19 mouse cellular contexts compared by ENCODE assay signal in the genomic region with DNA sequence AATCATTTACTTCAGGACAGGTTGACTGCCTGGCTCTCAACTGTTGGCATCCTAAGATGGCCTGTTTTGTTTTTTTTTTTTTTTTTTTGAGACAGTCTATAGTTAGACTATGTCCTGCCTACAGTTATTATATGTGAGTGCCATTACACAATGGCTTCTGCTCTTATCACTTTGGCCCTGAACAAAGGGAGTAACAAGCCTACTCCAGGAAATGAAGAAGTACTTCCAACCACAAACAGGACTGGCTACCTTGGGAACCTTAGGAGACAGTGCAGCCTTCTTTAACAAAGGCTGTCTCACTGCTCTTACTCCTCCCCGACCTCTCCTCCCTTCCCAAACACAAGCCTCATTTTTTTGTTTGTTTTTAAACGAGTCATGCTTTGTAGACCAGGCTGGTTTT. TPM values are rescaled to one million over a fixed set of nuclear protein-coding genes. Genes with fewer than 3 reads are reported as not detected.
A peak's percentile ranks its signal among the peaks of the same experiment; 100 is the strongest.
DNase-seq lines count a peak whose midpoint lies in the region; ATAC-seq lines count a peak whose summit lies in the region.
"Had no signal": no experiment of that assay in that cellular context is flagged by ENCODE, and none has a peak within 500 bp of the region (broad histone marks: within the 10 kb centered on the region; RNA-seq: fewer than 3 reads in every experiment).

No protein-coding gene starts in this region.

- no peak overlapping the region for H3K4me3 ChIP-seq in heart, embryonic 15.5 days
- H3K4me3 ChIP-seq in heart, embryonic 10.5 days: no peak overlapping the region
- H3K4me3 ChIP-seq in limb, embryonic 11.5 days (ENCODE audit: low read depth, low read length): no peak overlapping the region
- H3K4me3 ChIP-seq in limb, embryonic 10.5 days: no peak overlapping the region
- H3K4me3 ChIP-seq in stomach, embryonic 15.5 days (replicated peaks): no peak overlapping the region
- H3K4me3 ChIP-seq: limb, embryonic 13.5 days; midbrain, embryonic 15.5 days had no signal

- no peaks in the 10 kb centered on the region for H3K9me3 ChIP-seq in heart, embryonic 15.5 days (replicated peaks)
- H3K9me3 ChIP-seq in heart, embryonic 10.5 days: no peaks in the 10 kb centered on the region
- no peaks in the 10 kb centered on the region for H3K9me3 ChIP-seq in limb, embryonic 11.5 days (ENCODE audit: control insufficient read depth, low read length)
- H3K9me3 ChIP-seq in limb, embryonic 10.5 days (replicated peaks): no peaks in the 10 kb centered on the region
- no peaks in the 10 kb centered on the region for H3K9me3 ChIP-seq in stomach, embryonic 15.5 days
- H3K9me3 ChIP-seq: G1E; limb, embryonic 13.5 days; midbrain, embryonic 15.5 days had no signal

- ATAC-seq in heart, embryonic 15.5 days (replicated peaks; ENCODE audit: insufficient number of reproducible peaks, insufficient read depth, low FRiP score, low read depth): no peak
- no peak for ATAC-seq in limb, embryonic 11.5 days (ENCODE audit: insufficient number of reproducible peaks, low FRiP score, low TSS enrichment, low read depth)
- 0 out of 2 replicates have a peak, but pooled peaks have one; percentile 40 for ATAC-seq in granulocyte monocyte progenitor cell, adult 5-6 weeks (replicated peaks; ENCODE audit: poor library complexity, severe bottlenecking)
- no peak for ATAC-seq in stomach, embryonic 15.5 days (ENCODE audit: insufficient read depth, low FRiP score, low read depth)
- no peak for ATAC-seq in activated CD4-positive, CD25-positive, alpha-beta regulatory T cell, adult 4 months
- ATAC-seq: forebrain, embryonic 14.5 days; hindbrain, embryonic 16.5 days; midbrain, embryonic 15.5 days had no signal

- H3K4me1 ChIP-seq in heart, embryonic 15.5 days (replicated peaks): peaks cover 11% of the 10 kb centered on the region
- H3K4me1 ChIP-seq in heart, embryonic 10.5 days: peaks cover 8% of the 10 kb centered on the region
- H3K4me1 ChIP-seq in limb, embryonic 11.5 days (ENCODE audit: control insufficient read depth, insufficient read depth, low read length): no peaks in the 10 kb centered on the region
- peaks cover 6% of the 10 kb centered on the region; the same call in 1 of the 2 replicates for H3K4me1 ChIP-seq in limb, embryonic 10.5 days
- H3K4me1 ChIP-seq in stomach, embryonic 15.5 days: 0 out of 2 replicates have a peak, but pooled peaks cover 5% of the 10 kb centered on the region

- H3K27me3 ChIP-seq in heart, embryonic 15.5 days: no peaks in the 10 kb centered on the region
- no peaks in the 10 kb centered on the region for H3K27me3 ChIP-seq in heart, embryonic 10.5 days (ENCODE audit: insufficient read depth, poor library complexity, severe bottlenecking)
- H3K27me3 ChIP-seq in limb, embryonic 11.5 days (ENCODE audit: control insufficient read depth, insufficient read depth, low read length): no peaks in the 10 kb centered on the region
- no peaks in the 10 kb centered on the region; the same call in 1 of the 2 replicates for H3K27me3 ChIP-seq in limb, embryonic 10.5 days (ENCODE audit: low read depth, poor library complexity, severe bottlenecking)
- H3K27me3 ChIP-seq in stomach, embryonic 15.5 days (replicated peaks): no peaks in the 10 kb centered on the region
- H3K27me3 ChIP-seq: limb, embryonic 13.5 days; midbrain, embryonic 15.5 days had no signal

- peak overlapping the region; percentile 50 for H3K27ac ChIP-seq in heart, embryonic 15.5 days
- no peak overlapping the region for H3K27ac ChIP-seq in heart, embryonic 10.5 days
- 0 out of 2 replicates have a peak overlapping the region, but pooled peaks have one; percentile 8 for H3K27ac ChIP-seq in limb, embryonic 11.5 days (replicated peaks; ENCODE audit: low read depth, low read length)
- no peak overlapping the region for H3K27ac ChIP-seq in limb, embryonic 10.5 days
- H3K27ac ChIP-seq in stomach, embryonic 15.5 days: 0 out of 2 replicates have a peak overlapping the region, but pooled peaks have one; percentile 3
- H3K27ac ChIP-seq: limb, embryonic 13.5 days; midbrain, embryonic 15.5 days had no signal

- WGBS in heart, embryonic 15.5 days: 45% methylated on average over 2 of the region's 2 CpGs
- WGBS in heart, embryonic 10.5 days: 49% methylated on average over 2 of the region's 2 CpGs
- WGBS in limb, embryonic 11.5 days: 69% methylated on average over 2 of the region's 2 CpGs
- WGBS in limb, embryonic 10.5 days: 62% methylated on average over 2 of the region's 2 CpGs
- WGBS in stomach, embryonic 15.5 days: 26% methylated on average over 2 of the region's 2 CpGs

- H3K4me2 ChIP-seq in heart, embryonic 15.5 days: no peak overlapping the region
- no peak overlapping the region for H3K4me2 ChIP-seq in limb, embryonic 11.5 days (ENCODE audit: low read depth, severe bottlenecking)
- no peak overlapping the region for H3K4me2 ChIP-seq in stomach, embryonic 15.5 days
- H3K4me2 ChIP-seq: limb, embryonic 13.5 days; midbrain, embryonic 15.5 days had no signal

- DNase-seq in heart, embryonic 10.5 days (ENCODE audit: low spot score): no peak
- DNase-seq in limb, embryonic 11.5 days (ENCODE audit: low spot score): no peak
- DNase-seq in limb, embryonic 10.5 days (ENCODE audit: low spot score): no peak
- no peak for DNase-seq in right cerebral cortex, postnatal 36 days (ENCODE audit: low spot score in 2 of 2)
- DNase-seq: adrenal gland, postnatal 36 days; cerebellum, postnatal 10 days; heart, adult 18-20 months; right cerebral cortex, postnatal 25 days; thymus, postnatal 14 days had no signal

- H3K9ac ChIP-seq in heart, embryonic 15.5 days: no peak overlapping the region
- no peak overlapping the region for H3K9ac ChIP-seq in limb, embryonic 11.5 days (ENCODE audit: low read length)
- H3K9ac ChIP-seq in stomach, embryonic 15.5 days: no peak overlapping the region
- H3K9ac ChIP-seq: limb, embryonic 13.5 days; midbrain, embryonic 15.5 days had no signal

- peaks cover 16% of the 10 kb centered on the region for H3K36me3 ChIP-seq in heart, embryonic 15.5 days
- 0 out of 2 replicates have a peak, but pooled peaks cover under 1% of the 10 kb centered on the region for H3K36me3 ChIP-seq in heart, embryonic 10.5 days
- H3K36me3 ChIP-seq in limb, embryonic 11.5 days (ENCODE audit: control insufficient read depth, insufficient read depth, low read length): no peaks in the 10 kb centered on the region
- H3K36me3 ChIP-seq in limb, embryonic 10.5 days: 0 out of 2 replicates have a peak, but pooled peaks cover under 1% of the 10 kb centered on the region
- peaks cover 7% of the 10 kb centered on the region; the same call in 1 of the 2 replicates for H3K36me3 ChIP-seq in stomach, embryonic 15.5 days

RNA-seq across cellular contexts. Expression of a gene that starts 5.4 kb away (rescaled TPM):
- 13.3 and 15.0 TPM in 2 replicates for polyA plus RNA-seq in heart, embryonic 15.5 days (2015; fragmentation: Nextera tagmentation; extraction: Ambion mirVana)
- 12.9 and 13.3 TPM in 2 replicates for polyA plus RNA-seq in heart, embryonic 10.5 days (2016; fragmentation: Nextera tagmentation; extraction: Ambion mirVana)
- polyA plus RNA-seq in limb, embryonic 11.5 days (2014; fragmentation: Nextera tagmentation; extraction: Ambion mirVana): 12.7 and 13.4 TPM in 2 replicates
- 10.1 and 13.6 TPM in 2 replicates for polyA plus RNA-seq in limb, embryonic 10.5 days (2016; fragmentation: Nextera tagmentation; extraction: Ambion mirVana)
- 15.2 and 31.0 TPM in 2 replicates for total RNA-seq in granulocyte monocyte progenitor cell, adult 5-6 weeks (2014; fragmentation: Nextera tagmentation)
- 13.6 and 17.7 TPM in 2 replicates for total RNA-seq in granulocyte monocyte progenitor cell, adult 5-6 weeks (2017)
- polyA plus RNA-seq in stomach, embryonic 15.5 days (2015; fragmentation: Nextera tagmentation; extraction: Ambion mirVana): 14.9 and 16.7 TPM in 2 replicates
- polyA plus RNA-seq in activated CD4-positive, CD25-positive, alpha-beta regulatory T cell, adult 4 months (2017; shearing (Covaris generic)): 10 to 100 TPM; 48.1 to 52.2 TPM

RNA-seq across cellular contexts. Expression of a gene that starts 25.0 kb away (rescaled TPM):
- polyA plus RNA-seq in heart, embryonic 15.5 days (2015; fragmentation: Nextera tagmentation; extraction: Ambion mirVana): 196 and 210 TPM in 2 replicates
- polyA plus RNA-seq in heart, embryonic 10.5 days (2016; fragmentation: Nextera tagmentation; extraction: Ambion mirVana): 166 and 202 TPM in 2 replicates
- polyA plus RNA-seq in limb, embryonic 11.5 days (2014; fragmentation: Nextera tagmentation; extraction: Ambion mirVana): 60.4 and 67.2 TPM in 2 replicates
- polyA plus RNA-seq in limb, embryonic 10.5 days (2016; fragmentation: Nextera tagmentation; extraction: Ambion mirVana): 54.2 and 61.5 TPM in 2 replicates
- total RNA-seq in granulocyte monocyte progenitor cell, adult 5-6 weeks (2014; fragmentation: Nextera tagmentation): not detected in 2 replicates
- 0.98 and 1.4 TPM in 2 replicates for total RNA-seq in granulocyte monocyte progenitor cell, adult 5-6 weeks (2017)
- polyA plus RNA-seq in stomach, embryonic 15.5 days (2015; fragmentation: Nextera tagmentation; extraction: Ambion mirVana): 111 TPM in 2 replicates
- polyA plus RNA-seq in activated CD4-positive, CD25-positive, alpha-beta regulatory T cell, adult 4 months (2017; shearing (Covaris generic)): not detected

RNA-seq across cellular contexts. Expression of a gene that starts 32.7 kb away (rescaled TPM):
- 89.1 and 106 TPM in 2 replicates for polyA plus RNA-seq in heart, embryonic 15.5 days (2015; fragmentation: Nextera tagmentation; extraction: Ambion mirVana)
- 130 and 137 TPM in 2 replicates for polyA plus RNA-seq in heart, embryonic 10.5 days (2016; fragmentation: Nextera tagmentation; extraction: Ambion mirVana)
- 111 and 120 TPM in 2 replicates for polyA plus RNA-seq in limb, embryonic 11.5 days (2014; fragmentation: Nextera tagmentation; extraction: Ambion mirVana)
- 118 and 127 TPM in 2 replicates for polyA plus RNA-seq in limb, embryonic 10.5 days (2016; fragmentation: Nextera tagmentation; extraction: Ambion mirVana)
- total RNA-seq in granulocyte monocyte progenitor cell, adult 5-6 weeks (2014; fragmentation: Nextera tagmentation): 176 and 203 TPM in 2 replicates
- 76.7 and 80.4 TPM in 2 replicates for total RNA-seq in granulocyte monocyte progenitor cell, adult 5-6 weeks (2017)
- polyA plus RNA-seq in stomach, embryonic 15.5 days (2015; fragmentation: Nextera tagmentation; extraction: Ambion mirVana): 131 and 138 TPM in 2 replicates
- polyA plus RNA-seq in activated CD4-positive, CD25-positive, alpha-beta regulatory T cell, adult 4 months (2017; shearing (Covaris generic)): 100 to 1,000 TPM; 122 to 153 TPM

RNA-seq across cellular contexts. Expression of a gene that starts 39.5 kb away (rescaled TPM):
- polyA plus RNA-seq in heart, embryonic 15.5 days (2015; fragmentation: Nextera tagmentation; extraction: Ambion mirVana): 4.1 and 7.2 TPM in 2 replicates
- polyA plus RNA-seq in heart, embryonic 10.5 days (2016; fragmentation: Nextera tagmentation; extraction: Ambion mirVana): 13.9 and 14.8 TPM in 2 replicates
- 7.0 and 8.1 TPM in 2 replicates for polyA plus RNA-seq in limb, embryonic 11.5 days (2014; fragmentation: Nextera tagmentation; extraction: Ambion mirVana)
- polyA plus RNA-seq in limb, embryonic 10.5 days (2016; fragmentation: Nextera tagmentation; extraction: Ambion mirVana): 4.7 and 6.2 TPM in 2 replicates
- not detected in 2 replicates for total RNA-seq in granulocyte monocyte progenitor cell, adult 5-6 weeks (2014; fragmentation: Nextera tagmentation)
- total RNA-seq in granulocyte monocyte progenitor cell, adult 5-6 weeks (2017): 2.6 TPM in 1 of 2 replicates, not detected in the other
- 17.9 and 19.8 TPM in 2 replicates for polyA plus RNA-seq in stomach, embryonic 15.5 days (2015; fragmentation: Nextera tagmentation; extraction: Ambion mirVana)
- 1 to 10 TPM in 1 of 2 experiments, under 1 TPM in 1; 0.58 to 1.0 TPM for polyA plus RNA-seq in activated CD4-positive, CD25-positive, alpha-beta regulatory T cell, adult 4 months (2017; shearing (Covaris generic))
- total RNA-seq: megakaryocyte progenitor cell, adult 5-6 weeks had no signal

RNA-seq across cellular contexts. Expression of a gene that starts 45.6 kb away (rescaled TPM):
- 0.28 and 0.38 TPM in 2 replicates for polyA plus RNA-seq in heart, embryonic 15.5 days (2015; fragmentation: Nextera tagmentation; extraction: Ambion mirVana)
- 0.16 and 0.19 TPM in 2 replicates for polyA plus RNA-seq in heart, embryonic 10.5 days (2016; fragmentation: Nextera tagmentation; extraction: Ambion mirVana)
- polyA plus RNA-seq in limb, embryonic 11.5 days (2014; fragmentation: Nextera tagmentation; extraction: Ambion mirVana): 0.13 TPM in 1 of 2 replicates, not detected in the other
- polyA plus RNA-seq in limb, embryonic 10.5 days (2016; fragmentation: Nextera tagmentation; extraction: Ambion mirVana): not detected in 2 replicates
- not detected in 2 replicates for total RNA-seq in granulocyte monocyte progenitor cell, adult 5-6 weeks (2014; fragmentation: Nextera tagmentation)
- 0.09 TPM in 1 of 2 replicates, not detected in the other for total RNA-seq in granulocyte monocyte progenitor cell, adult 5-6 weeks (2017)
- polyA plus RNA-seq in stomach, embryonic 15.5 days (2015; fragmentation: Nextera tagmentation; extraction: Ambion mirVana): 0.19 and 0.34 TPM in 2 replicates
- 1 to 10 TPM; 1.5 to 1.6 TPM for polyA plus RNA-seq in activated CD4-positive, CD25-positive, alpha-beta regulatory T cell, adult 4 months (2017; shearing (Covaris generic))
- total RNA-seq: G1E; heart, adult 18-20 months; megakaryocyte progenitor cell, adult 5-6 weeks had no signal
- polyA plus RNA-seq: G1E had no signal

Comparison
In these comparisons a context has a peak if more than half of its experiments do, and no peak if none do; other contexts are left out.
1. H3K27ac ChIP-seq: peak in heart, embryonic 15.5 days (single experiment), limb, embryonic 11.5 days (single experiment) and stomach, embryonic 15.5 days (single experiment); none in heart, embryonic 10.5 days (single experiment) and limb, embryonic 10.5 days (single experiment).
2. RNA of a gene that starts 25.0 kb away (polyA plus RNA-seq): 196 to 210 TPM in heart, embryonic 15.5 days, 166 to 202 TPM in heart, embryonic 10.5 days, 111 TPM in stomach, embryonic 15.5 days, 54.2 to 61.5 TPM in limb, embryonic 10.5 days and 60.4 to 67.2 TPM in limb, embryonic 11.5 days; not detected in activated CD4-positive, CD25-positive, alpha-beta regulatory T cell, adult 4 months; every median in the first group is over 10 times any median in the second.